Mouse (Mus musculus): ENCODE results near the gene C1d.
"Not testable (repeated sequence)": the region's sequence is repeated elsewhere in the genome, so short reads cannot be mapped to it uniquely, and the experiment has no call there.

DNA sequence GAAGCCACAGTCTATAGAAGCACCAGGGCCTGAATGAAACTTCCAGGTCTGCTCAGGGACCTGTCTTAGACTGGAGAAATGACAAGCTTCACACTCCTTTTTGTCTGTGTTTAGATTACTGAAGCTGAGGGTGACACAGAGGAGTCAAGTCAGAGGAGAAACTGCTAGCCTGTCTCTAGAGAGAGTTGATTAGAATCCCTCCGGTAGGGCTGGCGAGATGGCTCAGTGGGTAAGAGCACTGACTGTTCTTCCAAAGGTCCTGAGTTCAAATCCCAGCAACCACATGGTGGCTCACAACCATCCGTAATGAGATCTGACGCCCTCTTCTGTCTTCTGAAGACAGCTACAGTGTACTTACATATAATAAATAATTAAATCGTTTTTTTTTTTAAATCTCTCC, 18.8 kb upstream of the C1d start:
- not testable (repeated sequence) for TF ChIP-seq POLR2A (IDR thresholded peaks at IDR 0.05; ENCODE audit: control insufficient read depth, extremely low read depth, insufficient read depth, low read length, poor library complexity); CTCF (IDR thresholded peaks at IDR 0.05; ENCODE audit: borderline replicate concordance, control insufficient read depth, extremely low read depth, insufficient read depth, low read length, poor library complexity)
